Mouse (Mus musculus): Measurements from ENCODE around the gene Pes1.

Pes1 gene

DNA sequence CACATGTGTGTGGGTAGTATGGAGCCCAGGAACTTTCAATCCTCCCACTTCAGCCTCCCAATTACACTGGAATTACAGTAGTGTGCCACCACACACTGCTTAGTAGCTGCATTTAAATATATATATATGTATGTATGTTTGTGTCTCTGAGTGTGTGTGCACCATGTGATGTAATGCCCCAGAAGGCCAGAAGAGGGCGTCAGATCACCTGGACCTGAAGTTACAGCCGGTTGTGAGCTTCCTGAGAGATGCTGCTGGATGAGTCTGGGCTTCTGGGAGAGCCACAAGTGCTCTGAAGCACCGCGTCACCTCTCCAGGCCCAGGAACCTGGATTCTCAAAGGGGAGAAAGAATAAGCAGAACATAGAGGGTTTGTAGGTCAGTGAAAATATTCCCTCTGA is 65.6 kb downstream of the Pes1 start:
- no peak for TF ChIP-seq GATA4 (IDR thresholded peaks at IDR 0.05; ENCODE audit: insufficient replicate concordance, low read length)
